Mouse (Mus musculus) testis, adult 2 months (tissue): Measurements from ENCODE around the gene 1810009A15Rik.

Experiments
- CTCF ChIP-seq: fragments of 200-500 bp; IDR thresholded peaks from 2 replicates; pipeline ENCODE4 v1.5.1; 2012; ENCODE audit warnings: low read depth, mild to moderate bottlenecking, inconsistent platforms, low read length, moderate library complexity; ENCODE audit not compliant: control insufficient read depth, insufficient read depth, insufficient replicate concordance
- POLR2A ChIP-seq: fragments of 200-500 bp; IDR thresholded peaks from 2 replicates; pipeline ENCODE4 v1.6.1; 2012; ENCODE audit warnings: low read depth, mild to moderate bottlenecking, inconsistent platforms, low read length, moderate library complexity; ENCODE audit not compliant: control insufficient read depth

DNA sequence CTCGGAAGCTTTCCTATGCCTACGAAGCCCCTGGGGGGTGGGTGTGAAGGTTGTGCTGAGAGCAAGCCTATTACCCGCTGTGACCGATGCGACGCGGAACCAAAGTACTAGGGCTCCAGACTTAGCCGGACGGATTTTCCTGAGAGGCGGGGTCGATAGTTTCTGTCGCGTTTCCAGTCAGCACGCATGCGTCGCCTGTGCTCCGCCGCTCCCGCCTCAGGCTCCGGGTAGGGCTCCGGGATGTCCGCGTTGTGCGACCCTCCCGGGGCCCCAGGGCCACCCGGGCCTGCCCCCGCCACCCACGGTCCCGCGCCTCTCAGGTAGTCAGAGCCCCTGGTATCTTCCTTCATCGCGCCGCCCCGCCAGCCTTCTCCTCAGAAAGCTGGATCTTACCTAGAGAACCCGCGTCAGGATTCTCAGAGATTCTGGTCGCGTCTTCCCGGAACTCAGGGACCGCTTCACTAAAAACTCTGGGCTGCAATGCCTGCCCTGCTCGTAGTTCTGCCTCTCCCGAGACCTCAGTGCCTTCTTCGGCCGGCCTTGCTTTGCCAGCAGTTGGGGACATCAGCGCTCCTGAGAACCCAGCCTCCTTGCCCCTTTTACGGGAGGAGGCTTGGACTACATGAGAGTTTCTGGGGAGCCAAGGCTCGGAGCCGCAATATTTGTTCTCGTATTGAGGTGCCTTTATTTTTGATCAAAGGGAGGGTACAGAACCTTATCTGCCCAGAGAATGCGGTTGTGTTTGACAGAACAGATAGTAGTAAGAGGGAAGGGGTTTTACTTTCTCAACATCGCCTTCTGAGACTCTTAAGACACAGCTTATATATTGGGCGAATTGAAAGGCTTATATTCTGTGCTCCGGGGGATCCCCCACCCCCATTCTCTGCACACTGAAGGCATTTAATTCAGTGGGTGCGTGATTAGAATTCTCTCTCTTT, 4.4 kb downstream of the 1810009A15Rik start, which contains the start of gene Ints5:
- TF ChIP-seq POLR2A (peak; percentile 92), CTCF (no peak)
